Mouse (Mus musculus) hindbrain, postnatal 0 days (tissue): ENCODE data around the gene Me3. TPM values are rescaled to one million over a fixed set of nuclear protein-coding genes. Genes with fewer than 3 reads are reported as not detected.

ENCODE experiments used
- ATAC-seq: fragments of 200-750 bp; cut with Nextera tagmentation; 2 replicates; pipeline ENCODE4 v1.8.0; 2017; ENCODE audit warnings: mild to moderate bottlenecking, moderate TSS enrichment, moderate library complexity
- DNase-seq: peaks from one replicate; pipeline ENCODE4 v3.0.0-alpha.2; 2015; ENCODE audit warnings: low spot score
- H3K27ac ChIP-seq: fragments of 300-500 bp; sonication (generic); 2 replicates; pipeline ENCODE4 v1.5.1; 2014; ENCODE audit warnings: mild to moderate bottlenecking
- H3K27me3 ChIP-seq: fragments of 300-500 bp; sonication (generic); 2 replicates; pipeline ENCODE4 v1.6.1; 2014; ENCODE audit warnings: low read length, mixed read lengths; ENCODE audit not compliant: insufficient read depth
- H3K36me3 ChIP-seq: fragments of 300-500 bp; sonication (generic); 2 replicates; pipeline ENCODE4 v1.6.1; 2014; ENCODE audit warnings: low read length, mixed read lengths; ENCODE audit not compliant: insufficient read depth
- H3K4me1 ChIP-seq: fragments of 300-500 bp; sonication (generic); 2 replicates; pipeline ENCODE4 v1.6.1; 2014; ENCODE audit warnings: antibody characterized with exemption, low read length, mixed read lengths; ENCODE audit not compliant: insufficient read depth
- H3K4me2 ChIP-seq: fragments of 300-500 bp; sonication (generic); 2 replicates; pipeline ENCODE4 v1.6.1; 2014; ENCODE audit warnings: low read depth, mild to moderate bottlenecking, low read length, moderate library complexity, mixed read lengths
- H3K4me3 ChIP-seq: fragments of 300-500 bp; sonication (generic); 2 replicates; pipeline ENCODE4 v1.5.1; 2014; ENCODE audit warnings: low read length
- H3K9ac ChIP-seq: fragments of 300-500 bp; sonication (generic); replicated peaks from 2 replicates; pipeline ENCODE4 v1.6.1; 2014; ENCODE audit warnings: mild to moderate bottlenecking, low read length, moderate library complexity, mixed read lengths
- H3K9me3 ChIP-seq: fragments of 300-500 bp; sonication (generic); 2 replicates; pipeline ENCODE4 v1.6.1; 2016; ENCODE audit warnings: low read length, mixed read lengths
- CTCF ChIP-seq: IDR thresholded peaks from 2 replicates; pipeline ENCODE4 v1.5.1; 2016; ENCODE audit warnings: antibody characterized with exemption, control low read depth, low read depth
- WGBS: fragments of 180-500 bp; shearing (Covaris S2); extraction: QIAGEN DNeasy Blood & Tissue Kit; methylation state at CpG from one replicate; pipeline ENCODE4 v1.1.7; 2014; 5-methylcytosine and 5-hydroxymethylcytosine counted together
- polyA plus RNA-seq: library from polyadenylated mRNA; unstranded; fragments of >200 nt; fragmentation: Nextera tagmentation; extraction: Ambion mirVana; gene quantifications from 2 replicates; pipeline ENCODE4 v1.2.1, GENCODE M21; 2015
- total RNA-seq: library from RNA; depleted of rRNA; stranded (reverse); fragments of >200 nt; gene quantifications from 2 replicates; pipeline ENCODE4 v1.2.3, GENCODE M21; 2014

Me3 gene
- total and polyA plus RNA-seq, 2 experiments from 2014 or later: 23.6 to 30.1 TPM

GRCm38 (mm10) chr7:89664197-89664596 is 32.0 kb downstream of the Me3 start:
- Histone ChIP-seq H3K9ac (no peak overlapping the region), H3K9me3 (no peaks in the 10 kb centered on the region), H3K4me2 (no peak overlapping the region), H3K27me3 (no peaks in the 10 kb centered on the region), H3K4me3 (no peak overlapping the region), H3K27ac (no peak overlapping the region), H3K4me1 (no peaks in the 10 kb centered on the region), H3K36me3 (no peaks in the 10 kb centered on the region)
- TF ChIP-seq CTCF: no peak
- DNase-seq (no peak), ATAC-seq (no peak)
- WGBS: 85% methylated on average over 5 of the region's 5 CpGs

DNA sequence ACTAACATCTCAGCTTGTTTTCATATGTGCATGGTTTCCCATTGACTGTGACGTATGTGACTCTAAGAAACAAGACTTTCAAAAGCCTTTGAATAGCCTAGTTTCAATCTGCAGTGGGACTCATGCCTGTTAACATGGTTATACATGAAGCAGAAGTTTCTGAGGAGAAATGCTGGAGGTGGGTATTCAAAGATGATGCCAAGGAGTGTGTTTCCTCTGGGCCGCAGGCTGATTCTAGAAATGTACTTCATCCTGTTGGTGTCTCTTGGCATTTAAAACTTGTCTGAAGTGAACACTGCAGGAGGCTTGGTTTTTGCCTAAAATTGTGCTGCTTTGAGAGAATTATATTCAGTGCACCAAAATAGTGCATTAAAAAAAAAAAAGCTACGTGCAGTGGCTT is 34.2 kb downstream of the Me3 start:
- DNase-seq: no peak
- Histone ChIP-seq H3K9ac (no peak overlapping the region), H3K27me3 (no peaks in the 10 kb centered on the region), H3K27ac (no peak overlapping the region), H3K4me3 (no peak overlapping the region), H3K9me3 (no peaks in the 10 kb centered on the region), H3K4me1 (no peaks in the 10 kb centered on the region), H3K36me3 (no peaks in the 10 kb centered on the region), H3K4me2 (no peak overlapping the region)
- no peak for TF ChIP-seq CTCF
- ATAC-seq: no peak
- 84% methylated on average over 3 of the region's 3 CpGs for WGBS

GRCm38 (mm10) chr7:89667570-89667969 is 35.4 kb downstream of the Me3 start:
- no peak overlapping the region for H3K9ac ChIP-seq
- H3K27ac ChIP-seq: no peak overlapping the region
- no peak overlapping the region for H3K4me3 ChIP-seq
- no peak for TF ChIP-seq CTCF
- no peak overlapping the region for H3K4me2 ChIP-seq
- no peaks in the 10 kb centered on the region for H3K27me3 ChIP-seq
- H3K36me3 ChIP-seq: no peaks in the 10 kb centered on the region
- DNase-seq: no peak
- no peaks in the 10 kb centered on the region for H3K4me1 ChIP-seq
- ATAC-seq: no peak
- no peaks in the 10 kb centered on the region for H3K9me3 ChIP-seq
- WGBS: 86% methylated on average over 4 of the region's 4 CpGs

DNA sequence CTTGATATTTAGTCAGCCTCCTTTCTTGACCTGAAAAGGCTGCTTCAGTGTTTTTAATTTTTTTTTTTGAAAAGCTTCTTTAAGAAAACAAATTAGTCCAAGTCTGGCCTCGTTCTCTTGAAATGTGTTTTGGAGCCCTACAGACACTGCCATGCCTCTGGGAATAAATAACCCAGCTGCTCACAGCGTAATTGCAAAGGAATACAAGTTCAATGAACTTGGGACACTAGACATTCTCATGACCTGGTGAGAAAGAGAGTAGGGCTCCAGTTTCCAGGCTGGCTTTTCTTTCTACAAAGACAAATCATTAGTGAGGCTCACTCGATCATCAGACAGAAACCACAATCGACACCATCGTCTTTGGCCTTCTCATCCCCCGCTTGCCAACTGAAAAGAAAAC is 37.3 kb downstream of the Me3 start:
- DNase-seq (no peak), ATAC-seq (no peak)
- no peaks in the 10 kb centered on the region for H3K9me3 ChIP-seq
- TF ChIP-seq CTCF: no peak
- no peak overlapping the region for H3K27ac ChIP-seq
- no peaks in the 10 kb centered on the region for H3K27me3 ChIP-seq
- no peaks in the 10 kb centered on the region for H3K36me3 ChIP-seq
- H3K4me3 ChIP-seq: no peak overlapping the region
- no peak overlapping the region for H3K9ac ChIP-seq
- H3K4me2 ChIP-seq: no peak overlapping the region
- WGBS: 63% methylated on average over 6 of the region's 6 CpGs
- no peaks in the 10 kb centered on the region for H3K4me1 ChIP-seq

DNA sequence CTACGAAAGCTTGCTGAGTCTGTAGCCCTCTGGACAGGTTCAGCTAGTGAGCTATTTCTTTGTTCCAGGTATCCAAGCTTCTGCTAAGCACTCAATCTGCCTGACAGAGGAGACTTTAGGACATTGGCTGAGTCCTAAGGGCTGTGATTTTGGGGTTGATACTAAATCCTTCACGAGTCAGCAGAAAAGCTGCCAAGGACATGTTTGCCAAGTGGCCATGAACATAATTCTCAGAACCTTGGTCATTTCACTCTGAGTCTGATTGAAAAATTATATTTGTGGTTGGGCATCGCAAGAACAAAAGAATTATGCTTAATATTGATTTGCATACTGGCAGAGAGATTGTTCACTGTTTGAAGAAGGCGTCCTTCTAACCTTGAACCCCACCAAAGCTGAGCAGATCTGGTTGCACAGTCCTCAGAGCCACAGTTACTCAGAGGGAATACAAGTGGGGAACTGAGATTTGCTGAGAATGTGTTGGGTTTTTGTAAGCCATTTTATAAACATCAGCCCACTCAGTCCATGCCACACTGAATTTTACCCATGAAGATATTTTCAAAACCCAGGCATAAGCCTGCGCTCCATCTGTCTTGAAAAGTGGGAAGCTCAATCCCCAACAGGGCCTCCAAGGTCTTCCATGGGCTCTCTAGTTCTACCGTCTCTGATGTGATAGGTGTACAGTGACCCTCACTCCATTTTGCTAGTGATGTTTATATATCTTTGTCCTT is 39.1 kb downstream of the Me3 start:
- ATAC-seq (no peak), DNase-seq (no peak)
- no peaks in the 10 kb centered on the region for H3K9me3 ChIP-seq
- WGBS: 90% methylated on average over 6 of the region's 6 CpGs
- H3K4me1 ChIP-seq: no peaks in the 10 kb centered on the region
- no peak overlapping the region for H3K4me2 ChIP-seq
- H3K27ac ChIP-seq: no peak overlapping the region
- no peak for TF ChIP-seq CTCF
- H3K9ac ChIP-seq: no peak overlapping the region
- no peak overlapping the region for H3K4me3 ChIP-seq
- H3K27me3 ChIP-seq: no peaks in the 10 kb centered on the region
- no peaks in the 10 kb centered on the region for H3K36me3 ChIP-seq

DNA sequence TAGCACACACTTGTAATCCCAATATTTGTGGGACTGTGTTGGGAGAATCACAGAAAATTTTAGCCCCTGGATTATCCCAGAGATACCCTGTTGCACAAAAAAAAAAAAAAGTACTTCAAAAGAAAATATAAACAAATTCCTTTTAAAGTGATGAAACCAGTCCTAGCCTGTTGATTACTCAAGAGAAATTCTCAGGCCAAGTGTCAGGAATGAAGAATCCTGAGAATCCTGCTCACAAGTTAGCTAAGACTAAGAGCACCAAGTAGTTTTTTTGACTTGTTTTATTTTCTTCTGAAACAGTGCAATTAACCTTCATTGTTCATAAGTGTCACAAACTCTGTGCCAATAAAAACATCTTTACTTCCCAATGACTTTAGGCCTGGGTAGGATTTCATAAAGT is 44.0 kb downstream of the Me3 start:
- DNase-seq (no peak), ATAC-seq (no peak)

DNA sequence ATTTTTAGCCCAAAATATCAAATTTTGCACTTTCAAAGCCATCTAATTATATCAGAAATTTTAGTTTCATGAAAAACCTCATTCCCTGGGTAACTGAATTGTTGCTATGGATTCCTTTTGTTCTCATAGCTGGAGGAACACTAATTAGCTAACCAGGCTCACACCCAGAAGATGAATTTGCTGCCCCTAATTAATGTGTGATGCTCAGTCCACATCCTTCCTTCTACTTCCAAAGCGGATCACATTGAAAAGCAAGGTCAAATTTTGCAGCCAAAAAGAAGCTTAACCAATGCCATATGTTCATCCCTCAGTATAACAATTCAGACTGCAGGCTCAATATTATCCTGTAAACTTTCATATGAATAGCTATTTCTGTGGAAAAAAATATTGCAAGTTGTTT is 45.7 kb downstream of the Me3 start:
- Histone ChIP-seq H3K4me3 (no peak overlapping the region), H3K27ac (no peak overlapping the region), H3K36me3 (no peaks in the 10 kb centered on the region), H3K9me3 (no peaks in the 10 kb centered on the region), H3K9ac (no peak overlapping the region), H3K27me3 (no peaks in the 10 kb centered on the region), H3K4me2 (no peak overlapping the region), H3K4me1 (no peaks in the 10 kb centered on the region)
- WGBS: 34% methylated on average over 1 of the region's 1 CpGs
- ATAC-seq (0 out of 2 replicates have a peak, but pooled peaks have one; percentile 64), DNase-seq (peak; percentile 21)
- TF ChIP-seq CTCF: no peak

More for the DNA sequence above, 44.0 kb downstream of the Me3 start:
- Histone ChIP-seq H3K36me3 (no peaks in the 10 kb centered on the region), H3K27ac (no peak overlapping the region), H3K4me2 (no peak overlapping the region), H3K9me3 (no peaks in the 10 kb centered on the region), H3K27me3 (no peaks in the 10 kb centered on the region), H3K4me3 (no peak overlapping the region), H3K9ac (no peak overlapping the region), H3K4me1 (no peaks in the 10 kb centered on the region)
- no peak for TF ChIP-seq CTCF
